Mouse (Mus musculus) spleen, postnatal 36 days (tissue): ENCODE results near the gene Tspan31.

ENCODE experiments used
- DNase-seq, 2 experiments: peaks; one replicate each; pipeline ENCODE4 v3.0.0; 2022; ENCODE audit warnings: low spot score in 2 of 2, mixed read lengths in 1 of 2

Gene Tspan31

DNA sequence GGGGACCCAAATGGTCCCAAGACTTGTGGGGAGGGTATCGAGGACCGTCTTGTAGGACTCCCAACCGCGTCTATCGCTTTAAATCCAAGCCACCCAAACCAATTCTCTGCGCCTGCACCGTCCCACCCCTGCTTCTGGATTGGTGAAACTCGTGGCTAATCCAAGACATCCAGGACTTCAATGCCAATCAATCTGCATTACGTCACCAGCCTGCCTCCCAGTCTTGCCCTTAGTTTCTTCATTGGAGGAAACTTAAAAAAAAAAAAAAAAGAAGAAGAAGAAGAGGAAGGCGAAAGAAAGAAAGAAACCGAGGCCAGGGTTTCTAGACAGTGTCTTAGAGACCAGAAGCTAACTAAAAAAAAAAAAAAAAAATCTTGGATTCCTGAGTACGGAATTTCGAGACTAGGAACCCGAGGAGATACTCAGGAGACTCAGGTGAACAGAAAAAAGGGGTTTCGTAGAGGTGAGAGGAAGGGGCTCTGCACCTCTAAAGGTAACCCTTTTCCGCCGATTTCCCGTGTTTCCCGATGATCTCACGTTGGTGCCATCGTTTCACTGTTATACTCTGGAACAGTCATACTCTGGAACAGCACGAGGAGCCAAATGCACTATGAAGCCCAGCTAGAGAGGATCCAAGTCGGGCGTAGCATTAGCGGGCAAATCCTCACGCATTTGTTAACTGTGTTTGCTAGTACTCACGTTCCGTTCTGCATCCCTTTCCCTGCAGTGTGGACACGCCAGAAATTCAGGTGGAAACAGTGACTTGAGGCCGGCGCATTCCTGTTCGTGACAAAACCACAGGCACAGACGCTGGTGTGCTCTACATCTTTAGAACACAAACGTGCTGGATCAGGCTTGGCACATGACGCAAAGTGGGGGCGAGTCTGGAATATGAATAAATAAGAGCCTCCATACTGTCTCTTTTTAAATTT, at the start of gene Tspan31:
Gene Tspan31, minus strand, starts transcription at position 75 of the 932 bp plus-strand sequence.
- peak; percentile 81 to 87 for DNase-seq

DNA sequence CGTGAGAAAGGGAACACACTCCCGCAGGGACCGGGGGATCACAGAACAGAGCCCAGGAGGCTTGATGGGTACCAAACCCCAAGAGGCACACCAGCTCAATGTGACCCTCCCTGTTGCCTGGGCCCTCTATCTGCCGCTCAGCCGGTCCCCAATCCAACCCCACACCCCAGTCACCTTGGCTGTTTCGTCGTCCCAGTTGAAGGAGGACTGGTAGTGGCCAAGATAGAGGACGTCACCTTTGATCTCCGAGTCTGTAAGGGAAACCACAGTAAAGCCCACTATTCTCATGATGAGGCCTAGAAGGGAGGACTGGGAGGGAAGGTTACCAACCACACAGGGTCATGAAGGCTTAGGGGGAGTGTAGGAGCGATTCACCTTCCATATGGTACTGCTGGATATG, 49.2 kb upstream of the Tspan31 start:
- DNase-seq, result no peak

DNA sequence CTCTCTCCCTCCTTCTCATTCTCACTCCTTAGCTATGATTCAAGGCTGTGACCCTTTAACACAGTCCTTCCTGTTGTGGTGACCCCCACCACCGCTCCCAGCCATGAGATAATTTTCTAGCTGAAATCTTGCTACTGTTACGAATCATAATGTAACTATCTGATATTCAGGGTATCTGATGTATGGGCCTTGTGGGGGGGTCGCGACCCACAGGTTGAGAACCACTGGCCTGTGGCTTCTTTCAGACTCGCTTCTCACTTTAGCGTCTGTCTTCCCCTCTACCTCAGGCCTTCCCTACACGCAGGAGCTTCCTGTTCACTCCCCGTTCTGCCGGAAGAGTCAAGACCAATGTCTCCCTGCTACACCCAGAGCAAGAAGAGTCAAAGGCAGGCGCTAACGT, 48.4 kb upstream of the Tspan31 start:
- no peak for DNase-seq

DNA sequence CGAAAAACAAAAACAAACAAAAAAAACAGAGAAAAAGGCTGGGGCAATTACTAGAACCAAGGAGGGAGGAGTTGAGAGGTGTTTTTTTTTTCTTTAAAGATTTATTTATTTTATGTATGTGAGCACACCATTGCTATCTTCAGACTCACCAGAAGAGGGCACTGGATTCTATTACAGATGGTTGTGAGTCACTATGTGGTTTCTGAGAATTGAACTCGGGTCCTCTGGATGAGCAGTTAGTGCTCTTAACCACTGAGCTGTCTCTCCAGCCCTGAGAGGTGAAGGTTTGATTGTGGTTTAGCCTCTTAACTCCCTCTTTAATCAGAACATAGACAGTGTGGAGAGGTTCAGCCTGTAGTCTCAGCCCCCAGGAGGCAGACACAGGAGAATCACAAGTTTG, 45.0 kb upstream of the Tspan31 start:
- no peak for DNase-seq

DNA sequence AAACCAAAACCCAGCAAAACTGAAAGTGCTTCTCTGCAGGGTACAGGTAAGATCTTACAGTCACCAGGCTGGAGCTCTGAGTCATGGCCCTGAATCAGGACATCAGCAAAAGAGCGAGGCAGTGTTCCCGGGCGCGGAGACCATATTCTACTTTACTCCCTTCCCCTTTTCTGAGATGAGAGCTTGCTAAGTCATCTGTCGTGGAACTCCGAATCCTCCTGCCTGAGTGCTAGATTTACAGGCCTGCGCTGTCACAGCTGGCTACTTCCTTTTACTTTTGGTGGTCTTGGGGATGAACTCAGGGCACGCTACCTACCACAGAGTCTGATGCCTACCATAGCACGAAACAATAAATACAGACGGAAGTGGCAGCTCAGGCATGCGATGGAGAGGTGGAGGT, 44.3 kb upstream of the Tspan31 start:
- no peak for DNase-seq

DNA sequence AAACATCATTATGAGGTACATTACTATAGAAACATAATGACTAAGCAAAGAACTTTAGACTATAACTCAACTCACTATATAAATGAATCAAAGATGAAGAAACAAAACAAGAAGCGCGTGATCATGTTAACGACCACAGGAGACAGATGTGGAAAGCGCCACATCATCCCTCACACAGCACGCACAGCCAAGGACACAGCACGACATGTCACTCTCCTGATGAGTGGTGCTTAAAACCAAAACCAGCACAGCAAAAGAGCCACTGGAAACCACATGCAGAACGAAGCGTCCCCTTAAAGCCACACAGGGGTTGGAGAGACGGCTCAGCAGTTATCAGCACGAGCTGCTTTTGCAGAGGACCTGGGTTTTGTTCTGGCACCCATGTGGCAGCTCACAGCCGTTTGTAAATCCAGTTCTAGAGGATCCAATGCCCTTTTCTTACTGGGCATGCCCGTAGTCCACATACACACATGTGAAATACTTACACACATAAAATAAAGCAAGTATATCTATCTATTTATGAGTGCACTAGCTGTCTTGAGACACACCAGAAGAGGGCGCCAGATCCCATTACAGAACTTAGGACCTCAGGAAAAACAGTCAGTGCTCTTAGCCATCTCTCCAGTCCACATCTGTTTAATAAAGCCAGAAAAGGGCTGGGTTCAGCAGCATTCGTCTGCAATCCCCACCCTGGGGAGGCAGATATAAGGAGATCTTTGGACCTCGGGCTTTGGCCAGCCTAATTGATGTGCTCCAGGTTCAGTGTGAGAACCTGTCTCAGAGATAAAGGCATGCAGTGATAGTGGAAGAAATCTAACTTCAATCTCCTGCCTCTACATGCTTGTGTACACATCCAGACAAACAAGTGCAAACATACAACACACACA, 41.2 kb upstream of the Tspan31 start:
- DNase-seq, result no peak

DNA sequence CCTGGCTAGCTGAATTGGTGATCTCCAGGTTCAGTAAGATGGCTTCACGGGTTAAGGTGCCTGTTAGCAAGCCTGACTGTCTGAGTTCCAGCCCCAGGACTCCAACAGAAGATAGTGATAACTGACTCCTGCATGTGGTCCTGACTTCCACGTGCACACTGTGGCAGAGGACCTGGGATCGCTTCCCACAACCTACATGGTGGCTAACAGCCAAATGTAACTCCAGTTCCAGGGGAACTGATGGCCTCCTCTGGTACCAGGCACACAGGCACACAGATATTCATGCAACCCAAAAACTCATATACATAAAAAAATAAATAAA, 38.2 kb upstream of the Tspan31 start:
- no peak for DNase-seq

DNA sequence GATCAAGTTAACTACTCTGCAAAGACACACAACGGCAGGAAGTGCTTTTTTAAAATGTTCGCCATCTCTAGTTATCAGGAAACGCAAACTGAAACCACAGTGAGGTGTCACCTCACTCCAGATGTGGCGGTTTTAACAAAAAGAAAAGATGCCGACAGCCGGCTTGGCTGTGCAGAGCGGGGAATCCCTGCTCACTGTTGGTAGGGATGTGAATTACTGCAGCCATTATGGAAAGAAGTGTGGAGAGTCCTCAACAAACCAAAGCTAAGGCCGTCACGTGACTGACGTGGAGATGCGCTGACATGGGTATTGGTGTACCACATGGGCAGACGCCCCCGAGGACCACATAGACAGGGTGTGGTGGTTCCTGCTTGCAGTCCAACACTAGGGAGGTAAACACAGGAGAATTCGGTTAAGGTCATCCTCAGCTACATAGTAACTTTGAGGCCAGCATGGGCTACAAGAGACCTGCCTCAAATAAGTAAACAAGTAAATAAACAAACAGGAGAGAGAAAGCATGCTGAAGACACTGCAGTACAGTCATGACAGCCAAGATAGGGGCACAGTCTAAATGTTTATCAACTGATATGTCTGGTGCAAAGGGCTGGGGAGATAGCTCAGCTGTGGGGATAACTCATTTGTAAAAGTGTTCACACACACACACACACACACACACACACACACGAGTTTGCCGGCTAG, 37.6 kb upstream of the Tspan31 start:
- DNase-seq, result no peak

DNA sequence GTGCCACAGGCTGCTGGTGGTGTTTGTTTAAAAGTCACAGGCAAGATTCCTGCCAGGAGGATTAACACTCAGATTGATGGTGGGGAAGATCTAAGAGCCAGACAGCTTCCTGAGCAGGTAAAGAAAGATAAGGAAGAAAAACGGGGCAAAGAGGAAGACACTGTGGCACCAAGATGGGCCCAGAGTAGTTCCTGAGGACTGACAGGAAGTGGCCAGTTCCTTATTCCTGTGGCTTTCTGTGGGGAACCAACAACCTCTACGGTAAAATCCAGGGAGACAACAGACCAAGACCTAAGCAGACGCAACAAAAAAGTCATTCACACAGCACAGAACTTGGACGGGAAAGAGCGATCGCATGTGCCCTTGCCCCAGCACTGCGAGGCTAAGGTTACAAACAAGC, 33.6 kb upstream of the Tspan31 start:
- DNase-seq, result no peak

DNA sequence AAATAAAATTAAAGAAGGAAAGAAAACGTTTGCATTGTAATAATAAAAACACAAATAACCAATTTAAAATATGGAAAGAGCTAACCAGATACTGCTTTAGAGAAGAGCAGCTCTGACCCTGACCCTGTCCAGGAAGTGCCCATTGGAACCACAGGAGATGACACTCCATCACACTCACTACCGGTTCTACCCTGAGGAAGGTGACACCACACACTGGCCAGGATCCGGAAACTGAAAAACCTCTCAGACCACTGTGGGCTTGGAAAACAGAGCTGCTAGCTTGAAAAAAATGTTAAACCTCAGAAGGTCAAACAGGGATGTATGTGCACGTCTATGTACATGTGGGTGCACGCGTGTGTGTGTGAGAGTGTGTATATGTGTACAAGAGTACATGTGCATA, 31.1 kb upstream of the Tspan31 start:
- no peak for DNase-seq

DNA sequence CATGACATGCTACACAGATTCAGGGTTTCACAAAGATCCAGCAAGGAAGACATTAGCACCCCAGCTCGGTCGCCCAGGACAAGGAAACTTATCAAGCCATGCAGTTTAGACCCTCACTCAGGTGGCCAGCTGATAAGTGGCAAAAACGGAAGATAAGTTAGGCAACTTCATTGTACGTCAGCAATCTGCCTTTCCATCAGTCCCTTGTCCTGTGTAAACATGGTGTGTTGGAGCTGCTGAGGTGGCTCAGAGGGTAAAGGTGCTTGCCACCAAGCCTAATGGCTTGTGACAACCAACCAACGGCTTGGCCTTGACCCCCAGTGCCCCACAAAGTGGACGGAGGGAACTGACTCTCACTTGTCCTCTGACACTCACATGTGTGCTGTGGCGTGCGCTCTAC, 30.4 kb upstream of the Tspan31 start:
- no peak for DNase-seq

DNA sequence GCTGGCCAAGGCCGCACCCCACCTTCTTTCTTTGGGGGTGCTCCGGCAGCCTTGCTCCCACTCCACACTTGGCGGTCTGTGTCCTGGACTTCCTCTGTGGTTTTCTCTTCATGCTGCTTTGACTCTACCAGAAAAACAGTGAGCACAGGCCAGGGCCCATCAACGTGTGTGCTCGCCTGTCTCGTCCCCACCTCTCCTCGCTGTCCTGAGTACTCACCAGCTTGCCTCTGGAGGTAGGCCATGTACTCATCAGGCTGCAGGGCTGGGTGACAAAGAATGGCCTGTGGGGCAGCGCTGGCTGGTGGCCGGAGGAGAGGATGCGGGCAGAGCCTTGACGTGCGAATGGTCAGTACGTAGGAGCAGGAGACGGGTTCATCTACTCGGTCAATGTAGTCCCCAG, 29.8 kb upstream of the Tspan31 start:
- no peak for DNase-seq

DNA sequence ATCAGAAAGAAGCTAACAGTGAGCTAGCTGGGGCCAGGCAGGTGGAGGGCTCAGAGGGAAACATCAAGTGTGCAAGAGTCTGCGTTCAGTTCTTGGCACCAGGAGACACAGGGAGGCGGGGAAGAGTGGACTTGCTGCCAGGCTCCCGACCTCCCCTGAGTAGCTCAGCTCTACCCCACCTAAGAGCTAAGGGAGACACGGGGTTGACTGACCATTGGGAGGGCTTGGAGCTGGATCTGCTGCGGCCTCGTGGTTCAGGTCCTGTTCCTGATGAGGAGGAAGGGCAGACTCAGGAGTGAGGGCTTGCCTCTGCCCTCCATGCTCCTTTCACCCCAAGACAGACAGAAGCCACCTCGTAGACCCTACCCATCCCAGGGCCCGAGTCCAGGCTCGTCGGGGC, 29.1 kb upstream of the Tspan31 start:
- no peak for DNase-seq

DNA sequence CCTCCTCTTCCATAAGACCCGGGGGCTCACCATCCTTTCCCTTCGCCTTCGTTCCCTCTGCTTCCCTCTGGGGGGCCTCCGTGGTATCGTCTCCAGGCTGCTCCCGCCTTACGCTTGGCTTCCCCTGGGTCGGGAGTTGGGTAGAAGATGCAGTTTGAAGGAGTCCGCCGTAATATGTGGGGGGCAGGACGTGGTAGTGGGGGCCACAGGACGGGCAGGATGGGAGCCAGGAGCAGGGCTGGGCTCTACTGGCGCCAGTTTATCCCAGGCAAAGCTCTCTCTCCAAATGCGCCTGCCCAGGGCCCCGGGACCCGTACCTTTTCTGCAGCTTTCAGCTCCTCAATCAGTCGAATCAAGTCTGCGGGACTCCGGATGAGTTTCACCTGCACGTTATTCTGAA, 28.4 kb upstream of the Tspan31 start:
- DNase-seq, result no peak

DNA sequence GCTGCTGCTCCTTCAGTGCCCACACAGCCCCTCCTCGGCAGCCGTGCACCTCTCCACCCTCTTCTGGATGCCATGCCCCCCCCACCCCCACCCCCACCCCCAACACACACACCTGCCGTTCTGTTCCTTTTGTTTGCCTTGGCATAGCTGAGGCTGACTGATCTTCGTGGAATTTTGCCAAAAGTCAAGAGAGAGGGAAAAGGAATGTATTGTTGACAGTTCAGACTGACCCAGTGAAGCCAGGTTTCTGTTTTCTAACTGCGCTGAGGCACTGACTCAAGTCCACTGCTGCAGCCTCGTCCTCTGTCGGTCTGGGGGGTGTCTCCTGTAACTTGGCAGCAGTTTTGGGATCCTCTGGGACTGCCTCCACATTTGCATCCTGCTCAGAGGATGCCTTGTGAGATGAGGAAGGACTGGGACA, 24.3 kb upstream of the Tspan31 start:
- no peak for DNase-seq

DNA sequence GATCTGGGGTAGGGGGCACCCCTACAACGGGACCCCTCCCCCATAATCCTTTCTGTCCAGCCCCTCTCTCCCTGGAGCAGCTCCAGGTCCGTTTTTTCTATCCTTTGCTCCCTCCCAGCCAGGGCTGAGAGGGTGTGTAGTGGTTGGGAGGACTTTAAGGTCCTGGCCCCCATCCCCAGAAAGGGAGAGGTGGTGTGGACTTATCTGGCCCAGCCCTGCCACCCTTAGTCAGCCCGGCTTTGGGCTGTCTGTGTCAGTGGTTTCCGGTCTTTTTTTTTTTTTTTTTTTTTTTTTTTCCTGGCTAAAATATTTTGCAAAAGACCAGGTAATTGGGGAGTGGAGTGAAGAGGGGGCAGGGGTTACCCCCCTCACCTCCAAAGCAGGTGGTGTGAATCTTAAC, 22.7 kb upstream of the Tspan31 start:
- no peak for DNase-seq

DNA sequence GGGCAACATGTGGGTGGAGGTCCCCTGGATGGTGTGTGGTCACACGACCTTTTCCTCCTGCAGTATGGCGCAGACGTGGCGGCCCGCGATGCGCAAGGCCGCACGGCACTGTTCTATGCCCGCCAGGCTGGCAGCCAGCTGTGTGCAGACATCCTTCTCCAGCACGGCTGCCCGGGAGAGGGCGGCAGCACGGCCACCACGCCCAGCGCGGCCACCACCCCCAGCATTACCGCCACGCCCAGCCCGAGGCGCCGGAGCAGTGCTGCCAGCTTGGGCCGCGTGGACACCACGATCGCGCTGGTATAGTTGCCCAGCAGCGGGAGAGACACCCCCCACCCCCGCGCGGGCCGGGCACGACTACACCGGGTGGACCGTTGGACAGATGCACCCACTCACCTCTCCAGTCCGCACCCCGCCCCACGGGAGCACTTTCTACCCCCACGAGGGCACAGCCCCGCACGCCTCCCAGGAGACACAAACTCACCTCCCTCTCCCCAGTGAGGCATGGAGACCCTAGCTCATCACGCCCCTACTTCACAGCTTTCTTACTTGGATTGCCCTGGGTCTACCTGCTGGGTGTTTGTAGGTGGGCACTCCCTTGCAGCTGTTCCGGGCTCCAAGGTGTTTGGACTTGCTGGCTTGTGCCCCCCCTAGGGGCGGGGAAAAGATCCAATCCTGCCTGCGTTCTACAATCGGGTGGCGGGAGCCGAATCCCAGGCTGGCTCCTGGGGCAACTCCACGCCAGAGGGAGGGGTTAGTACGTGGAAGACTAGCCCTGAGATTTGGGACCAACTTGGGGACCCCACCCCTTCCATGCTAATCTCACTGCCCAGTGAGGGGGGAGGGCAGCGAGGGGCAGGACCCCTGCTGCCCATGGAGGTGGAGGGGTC, 21.7 kb upstream of the Tspan31 start:
- DNase-seq, result no peak

DNA sequence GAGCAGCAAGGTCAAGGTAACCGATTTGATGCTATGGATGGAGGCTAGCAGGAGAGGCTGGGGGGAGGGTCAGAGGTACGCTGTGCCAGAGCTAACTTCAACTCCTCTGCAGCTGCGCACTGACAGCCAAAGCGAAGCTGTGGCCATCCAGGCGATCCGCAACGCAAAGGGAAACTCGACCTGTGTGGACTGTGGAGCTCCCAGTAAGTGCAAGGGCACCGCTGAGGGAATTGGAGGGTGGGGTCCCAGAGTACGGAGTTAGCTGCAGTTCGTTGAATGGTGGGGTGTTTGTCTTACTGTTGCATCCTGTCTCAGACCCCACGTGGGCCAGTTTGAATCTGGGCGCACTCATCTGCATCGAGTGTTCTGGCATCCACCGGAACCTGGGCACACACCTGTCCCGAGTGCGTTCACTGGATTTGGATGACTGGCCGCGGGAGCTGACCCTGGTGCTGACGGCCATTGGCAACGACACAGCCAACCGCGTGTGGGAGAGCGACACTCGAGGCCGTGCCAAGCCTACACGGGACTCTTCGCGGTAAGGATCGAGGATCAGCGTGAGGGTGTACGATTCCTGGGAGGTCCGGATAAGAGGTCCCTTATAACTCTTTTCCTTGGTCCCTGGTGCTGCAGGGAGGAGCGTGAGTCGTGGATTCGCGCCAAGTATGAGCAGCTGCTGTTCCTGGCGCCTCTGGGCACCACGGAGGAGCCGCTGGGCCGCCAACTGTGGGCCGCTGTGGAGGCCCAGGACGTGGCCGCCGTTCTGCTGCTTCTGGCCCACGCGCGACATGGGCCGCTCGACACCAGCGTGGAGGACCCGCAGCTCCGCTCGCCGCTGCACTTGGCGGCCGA, 20.7 kb upstream of the Tspan31 start:
- DNase-seq, result no peak

DNA sequence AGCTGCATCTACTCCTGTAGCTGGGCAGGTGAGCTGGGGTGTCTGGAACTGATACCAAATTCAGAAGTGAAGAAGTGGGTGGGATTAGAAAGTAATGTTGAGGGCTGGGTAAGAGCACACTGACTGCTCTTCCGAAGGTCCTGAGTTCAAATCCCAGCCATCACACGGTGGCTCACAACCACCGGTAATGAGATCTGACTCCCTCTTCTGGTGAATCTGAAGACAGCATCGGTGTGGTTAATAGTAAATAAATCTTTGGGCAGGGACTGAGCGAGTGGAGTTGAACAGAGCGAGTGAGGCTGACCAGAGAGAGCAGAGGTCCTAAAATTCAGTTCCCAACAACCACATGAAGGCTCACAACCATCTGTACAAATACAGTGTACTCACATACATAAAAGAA, 15.6 kb upstream of the Tspan31 start:
- no peak for DNase-seq

DNA sequence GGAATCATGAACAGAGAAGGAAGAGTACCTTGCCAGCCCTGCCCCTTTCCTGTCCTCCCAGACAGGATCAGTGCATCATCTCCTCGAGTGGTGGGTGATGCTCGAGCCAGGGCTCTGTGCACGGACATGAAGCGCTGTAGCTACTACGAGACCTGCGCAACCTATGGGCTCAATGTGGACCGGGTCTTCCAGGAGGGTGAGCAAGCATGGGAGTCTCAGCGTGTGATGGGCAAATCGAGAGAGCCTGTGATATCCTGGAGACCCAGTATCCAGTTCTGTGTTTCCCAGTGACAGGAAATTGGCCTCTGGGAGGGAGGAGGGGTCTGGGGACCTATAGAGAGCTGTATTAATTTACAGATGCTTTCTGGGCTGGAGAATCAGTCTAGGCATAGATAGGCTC, 15.0 kb upstream of the Tspan31 start:
- DNase-seq, result no peak
